Mouse (Mus musculus) cerebellum, adult 2 months (tissue): Measurements from ENCODE around the gene Tbata.

ENCODE experiments used
- CTCF ChIP-seq: fragments of 200-500 bp; IDR thresholded peaks from 2 replicates; pipeline ENCODE4 v1.5.1; 2011; ENCODE audit warnings: low read depth, mild to moderate bottlenecking, control low read depth, low read length, moderate library complexity, borderline replicate concordance; ENCODE audit not compliant: insufficient read depth
- POLR2A ChIP-seq: fragments of 200-500 bp; IDR thresholded peaks from 2 replicates; pipeline ENCODE4 v1.6.1; 2011; ENCODE audit warnings: low read length, control low read depth, borderline replicate concordance; ENCODE audit not compliant: insufficient read depth

DNA sequence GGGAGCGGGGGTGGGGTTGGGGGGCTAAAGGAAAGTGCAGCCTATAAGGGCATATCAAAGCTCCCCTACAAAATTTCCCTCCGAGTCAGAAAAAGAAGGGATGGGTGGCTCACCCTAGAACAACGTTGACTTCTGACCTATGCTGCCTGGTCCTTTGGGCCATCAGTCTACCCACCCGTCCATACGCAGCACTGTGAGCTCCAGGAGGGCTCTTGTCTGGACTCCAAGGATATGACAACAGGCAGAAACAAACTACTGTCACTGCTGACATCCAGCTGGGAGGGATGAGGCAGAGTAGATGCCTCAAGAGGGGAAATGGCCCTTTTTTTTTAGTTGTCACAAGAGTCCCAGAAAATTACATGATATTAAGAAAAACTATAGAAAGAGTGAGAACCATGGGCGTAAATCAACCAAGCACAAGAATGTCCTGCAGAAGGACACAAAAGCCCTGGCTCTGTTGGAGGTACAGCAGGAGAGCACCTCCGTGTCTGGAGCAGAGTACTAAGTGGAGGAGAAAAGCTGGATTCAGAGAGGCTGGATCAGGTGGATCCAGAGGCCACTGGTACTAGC, 4.6 kb downstream of the Tbata start:
- TF ChIP-seq CTCF: no peak
- no peak for TF ChIP-seq POLR2A
